Mouse (Mus musculus) cerebellum, adult 2 months (tissue): ENCODE data around the gene Tead3. TPM values are rescaled to one million over a fixed set of nuclear protein-coding genes. Genes with fewer than 3 reads are reported as not detected.

ENCODE experiments used
- DNase-seq, 2 experiments: peaks; one replicate each; pipeline ENCODE4 v3.0.0; 2021
- H3K27ac ChIP-seq: fragments of 200-500 bp; 2 replicates; pipeline ENCODE4 v1.5.1; 2012; ENCODE audit warnings: low read length, control low read depth, inconsistent platforms; ENCODE audit not compliant: insufficient read depth
- H3K27me3 ChIP-seq: fragments of 200-500 bp; 2 replicates; pipeline ENCODE4 v1.6.1; 2012; ENCODE audit warnings: inconsistent platforms, mild to moderate bottlenecking, low read length, moderate library complexity; ENCODE audit not compliant: control insufficient read depth, insufficient read depth
- H3K4me1 ChIP-seq: fragments of 200-500 bp; 2 replicates; pipeline ENCODE4 v1.6.1; 2011; ENCODE audit warnings: low read length; ENCODE audit not compliant: control insufficient read depth, insufficient read depth
- H3K4me3 ChIP-seq: fragments of 200-500 bp; replicated peaks from 2 replicates; pipeline ENCODE3; 2011; ENCODE audit warnings: mild to moderate bottlenecking, low read depth, low read length, control low read depth; ENCODE audit not compliant: insufficient read depth
- CTCF ChIP-seq: fragments of 200-500 bp; IDR thresholded peaks from 2 replicates; pipeline ENCODE4 v1.5.1; 2011; ENCODE audit warnings: low read depth, mild to moderate bottlenecking, control low read depth, low read length, moderate library complexity, borderline replicate concordance; ENCODE audit not compliant: insufficient read depth
- POLR2A ChIP-seq: fragments of 200-500 bp; IDR thresholded peaks from 2 replicates; pipeline ENCODE4 v1.6.1; 2011; ENCODE audit warnings: low read length, control low read depth, borderline replicate concordance; ENCODE audit not compliant: insufficient read depth
- WGBS: fragments of 180-500 bp; shearing (Covaris S2); methylation state at CpG from one replicate; pipeline ENCODE4 v1.1.7; 2018; 5-methylcytosine and 5-hydroxymethylcytosine counted together
- polyA plus RNA-seq: library from polyadenylated mRNA; depleted of rRNA; stranded (reverse); fragments of >200 nt; gene quantifications from 2 replicates; pipeline ENCODE4 v1.2.3, GENCODE M21; 2012

Gene Tead3
- polyA plus RNA-seq, 1 experiment: 3.2 TPM

DNA sequence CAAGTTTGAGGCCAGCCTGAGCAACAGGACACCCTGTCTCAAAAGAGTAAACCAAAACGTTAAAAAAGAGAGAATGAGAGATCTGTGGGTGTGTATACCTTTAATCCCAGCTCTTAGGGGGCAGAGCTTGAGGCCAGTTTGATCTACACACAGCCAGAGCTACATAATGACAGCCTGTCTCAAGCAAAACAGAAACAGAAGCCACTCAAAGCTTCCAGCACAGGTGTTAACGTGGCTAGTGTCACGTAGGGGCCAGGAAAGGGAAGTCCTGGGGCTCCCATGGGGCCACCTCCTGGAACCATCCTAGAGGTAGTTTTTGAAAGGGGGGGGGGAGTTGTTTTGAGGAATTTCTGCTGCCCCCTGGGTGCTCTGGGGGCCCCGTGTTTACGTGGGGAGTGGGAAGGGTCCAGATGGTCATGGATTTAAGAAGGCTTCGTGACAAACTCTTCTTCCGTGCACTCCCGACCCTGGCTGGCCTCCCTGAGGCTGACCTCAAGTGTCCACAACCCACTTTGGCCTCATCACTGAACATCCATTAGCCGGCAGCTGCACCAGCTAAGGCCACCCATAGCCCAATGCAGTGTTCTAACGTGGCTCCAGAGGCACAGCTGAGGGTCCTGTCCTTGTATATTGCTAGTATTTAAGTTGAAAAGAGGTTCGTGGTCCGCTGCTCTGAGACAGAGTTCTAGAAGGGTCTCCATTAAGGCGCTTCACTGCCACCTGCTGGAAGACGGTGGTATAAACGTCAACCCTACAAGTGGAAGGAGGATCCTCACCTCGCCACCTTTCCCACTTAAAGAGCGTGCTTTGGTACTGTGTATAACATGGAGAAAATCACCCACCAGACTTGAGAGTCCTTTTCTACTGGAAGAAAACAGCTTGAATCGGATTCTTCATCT, 42.1 kb downstream of the Tead3 start:
- no peak overlapping the region for H3K4me3 ChIP-seq
- no peak overlapping the region for H3K27ac ChIP-seq
- no peaks in the 10 kb centered on the region for H3K4me1 ChIP-seq
- TF ChIP-seq CTCF (peak; percentile 92), POLR2A (no peak)
- DNase-seq: peak; percentile 73 to 87
- no peaks in the 10 kb centered on the region for H3K27me3 ChIP-seq
- 10% methylated on average over 18 of the region's 18 CpGs for WGBS

DNA sequence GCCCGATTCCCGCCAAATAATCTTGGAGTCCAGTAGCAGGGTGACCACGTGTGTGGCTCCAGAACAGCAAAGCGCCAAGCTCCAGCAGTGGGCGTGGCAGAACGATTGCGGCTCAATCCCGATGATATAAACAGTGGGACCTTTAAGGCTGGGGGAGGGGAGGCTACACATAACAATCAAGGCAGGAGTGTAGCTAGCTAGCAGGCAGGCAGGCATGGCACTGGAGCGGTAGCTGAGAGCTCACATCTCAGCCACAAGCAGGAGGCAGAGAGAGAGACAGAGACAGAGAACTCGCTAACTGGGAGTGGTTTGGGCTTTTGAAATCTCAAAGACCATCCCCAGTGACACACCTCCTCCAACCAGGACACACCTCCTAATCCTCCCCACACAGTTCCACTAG, 45.4 kb downstream of the Tead3 start:
- Histone ChIP-seq H3K27me3 (no peaks in the 10 kb centered on the region), H3K4me3 (no peak overlapping the region), H3K4me1 (peaks cover 6% of the 10 kb centered on the region), H3K27ac (no peak overlapping the region)
- no peak for TF ChIP-seq POLR2A
- no peak for TF ChIP-seq CTCF
- 49% methylated on average over 10 of the region's 10 CpGs for WGBS
- DNase-seq: no peak

DNA sequence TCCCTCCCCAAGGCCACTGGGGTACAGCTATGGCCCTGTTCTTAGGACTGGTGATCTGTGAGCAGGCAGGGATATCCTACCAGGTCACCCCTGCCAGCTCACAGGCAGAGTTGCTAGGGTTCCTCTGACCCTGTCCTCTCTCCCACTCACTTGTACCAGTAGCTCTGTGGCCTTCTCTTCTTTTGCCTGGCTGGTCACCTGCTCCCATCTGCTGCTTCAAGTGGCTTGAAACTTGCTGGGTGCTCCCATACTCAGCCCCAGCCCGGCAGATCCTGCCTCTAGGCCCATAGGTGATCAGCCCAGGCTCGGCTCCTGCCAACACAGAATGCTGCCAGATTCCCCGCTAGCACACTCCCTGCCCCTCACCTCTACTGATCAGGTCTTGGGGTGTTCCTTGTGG, 49.8 kb downstream of the Tead3 start:
- Histone ChIP-seq H3K27ac (no peak overlapping the region), H3K4me3 (no peak overlapping the region), H3K4me1 (peaks cover 9% of the 10 kb centered on the region), H3K27me3 (no peaks in the 10 kb centered on the region)
- no peak for DNase-seq
- 32% methylated on average over 3 of the region's 3 CpGs for WGBS
- TF ChIP-seq POLR2A (no peak), CTCF (no peak)

DNA sequence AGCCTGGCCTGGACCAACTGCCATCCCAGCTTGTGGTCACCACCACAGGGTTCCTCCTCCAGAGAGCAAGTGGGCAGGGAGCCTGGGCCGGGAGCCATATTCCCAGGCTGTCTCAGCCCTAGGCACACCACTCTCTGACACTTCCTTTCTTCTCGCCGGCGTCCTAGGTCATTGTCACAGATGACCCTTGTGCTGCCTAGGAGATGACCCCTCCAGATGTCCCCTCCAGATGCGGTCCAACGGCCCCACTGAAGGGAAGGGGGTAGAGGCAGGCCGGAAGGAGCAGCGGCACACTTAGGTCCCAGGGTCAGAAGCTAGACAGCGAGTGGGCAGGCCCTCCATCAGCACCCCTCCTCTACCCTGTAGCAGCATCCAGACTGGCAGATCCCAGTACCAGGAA, 50.3 kb downstream of the Tead3 start:
- no peak overlapping the region for H3K27ac ChIP-seq
- no peak for DNase-seq
- WGBS: 31% methylated on average over 9 of the region's 9 CpGs
- no peak for TF ChIP-seq POLR2A
- no peak for TF ChIP-seq CTCF
- peaks cover 9% of the 10 kb centered on the region for H3K4me1 ChIP-seq
- H3K27me3 ChIP-seq: no peaks in the 10 kb centered on the region
- no peak overlapping the region for H3K4me3 ChIP-seq

DNA sequence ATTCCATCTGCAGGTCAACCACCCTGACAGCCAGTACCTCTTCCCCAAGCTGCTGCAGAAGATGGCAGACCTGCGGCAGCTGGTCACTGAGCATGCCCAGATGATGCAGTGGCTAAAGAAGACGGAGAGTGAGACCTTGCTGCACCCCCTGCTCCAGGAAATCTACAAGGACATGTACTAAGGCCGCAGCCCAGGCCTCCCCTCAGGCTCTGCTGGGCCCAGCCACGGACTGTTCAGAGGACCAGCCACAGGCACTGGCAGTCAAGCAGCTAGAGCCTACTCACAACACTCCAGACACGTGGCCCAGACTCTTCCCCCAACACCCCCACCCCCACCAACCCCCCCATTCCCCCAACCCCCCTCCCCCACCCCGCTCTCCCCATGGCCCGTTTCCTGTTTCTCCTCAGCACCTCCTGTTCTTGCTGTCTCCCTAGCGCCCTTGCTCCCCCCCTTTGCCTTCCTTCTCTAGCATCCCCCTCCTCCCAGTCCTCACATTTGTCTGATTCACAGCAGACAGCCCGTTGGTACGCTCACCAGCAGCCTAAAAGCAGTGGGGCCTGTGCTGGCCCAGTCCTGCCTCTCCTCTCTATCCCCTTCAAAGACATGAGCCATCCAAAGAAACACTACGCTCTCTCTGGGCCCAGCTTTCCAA, 50.8 kb downstream of the Tead3 start:
- WGBS: 55% methylated on average over 11 of the region's 11 CpGs
- peaks cover 9% of the 10 kb centered on the region for H3K4me1 ChIP-seq
- TF ChIP-seq POLR2A: no peak
- TF ChIP-seq CTCF: no peak

DNA sequence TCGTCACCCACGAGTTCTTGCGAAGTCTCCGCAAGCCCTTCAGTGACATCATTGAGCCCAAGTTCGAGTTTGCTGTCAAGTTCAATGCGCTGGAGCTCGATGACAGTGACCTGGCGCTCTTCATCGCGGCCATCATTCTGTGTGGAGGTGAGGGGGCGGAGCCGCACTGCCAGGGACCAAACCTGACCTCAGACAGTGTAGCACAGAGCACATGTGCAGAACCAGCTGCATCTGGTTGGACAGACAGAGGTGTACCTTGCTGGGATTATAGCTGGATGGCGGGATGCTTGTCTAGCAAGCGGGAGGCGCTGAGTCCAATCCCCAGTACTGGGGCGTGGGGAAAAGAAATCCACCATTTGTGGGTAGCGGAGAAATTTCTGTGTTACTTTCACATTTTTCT, 51.7 kb downstream of the Tead3 start:
- H3K27me3 ChIP-seq: no peaks in the 10 kb centered on the region
- H3K4me1 ChIP-seq: peaks cover 9% of the 10 kb centered on the region
- DNase-seq: no peak
- H3K4me3 ChIP-seq: no peak overlapping the region
- 97% methylated on average over 17 of the region's 17 CpGs for WGBS
- TF ChIP-seq CTCF (no peak), POLR2A (no peak)
- no peak overlapping the region for H3K27ac ChIP-seq

More for the DNA sequence above, 50.8 kb downstream of the Tead3 start:
- DNase-seq: no peak
- H3K4me3 ChIP-seq: no peak overlapping the region
- no peak overlapping the region for H3K27ac ChIP-seq
- no peaks in the 10 kb centered on the region for H3K27me3 ChIP-seq

DNA sequence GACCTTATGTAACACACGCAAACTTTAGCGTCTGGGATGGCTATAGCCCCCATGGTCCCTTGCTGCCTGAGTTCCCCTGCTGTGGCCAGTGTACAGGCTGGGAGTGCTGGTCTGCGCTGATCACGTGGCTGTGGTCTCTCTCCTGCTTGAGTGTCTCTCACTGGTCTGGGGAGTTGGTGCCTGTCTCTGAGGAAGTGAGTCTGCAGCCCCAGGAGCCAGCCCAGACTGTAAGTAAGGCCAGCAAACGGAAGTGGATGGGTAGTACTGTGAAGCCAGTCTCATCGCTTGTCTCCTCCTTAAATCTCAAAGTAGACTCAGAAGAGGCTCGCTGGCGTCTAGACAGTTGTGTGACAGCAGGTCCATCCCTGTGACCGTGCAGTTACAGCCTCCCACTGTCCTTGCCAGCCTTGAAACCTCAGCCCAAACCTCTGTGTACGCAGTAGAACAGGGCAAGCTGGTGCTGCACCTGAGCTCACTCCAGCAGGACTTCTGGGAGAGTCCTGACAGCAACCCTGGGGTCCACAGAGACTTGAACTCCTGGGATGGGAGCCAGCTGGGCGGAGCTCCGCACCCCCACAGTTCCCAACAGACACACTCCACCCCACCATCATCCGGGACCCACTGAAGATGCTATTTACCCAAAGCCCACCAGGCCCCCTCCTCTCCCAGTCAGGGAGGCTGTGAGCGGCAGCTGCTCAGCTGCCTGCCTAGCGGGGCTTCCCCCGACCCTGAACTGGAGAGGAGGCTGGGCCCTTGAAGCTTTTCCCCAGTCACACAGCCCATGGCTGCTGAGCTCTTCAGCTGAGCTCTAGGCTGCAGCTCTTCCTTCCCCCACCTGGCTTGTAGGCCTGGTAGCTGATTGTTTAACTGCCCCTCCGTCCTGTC, 55.9 kb downstream of the Tead3 start:
- H3K4me3 ChIP-seq: no peak overlapping the region
- DNase-seq: no peak
- H3K27me3 ChIP-seq: no peaks in the 10 kb centered on the region
- H3K27ac ChIP-seq: no peak overlapping the region
- 53% methylated on average over 17 of the region's 17 CpGs for WGBS
- H3K4me1 ChIP-seq: no peaks in the 10 kb centered on the region
- TF ChIP-seq POLR2A: no peak
- no peak for TF ChIP-seq CTCF

DNA sequence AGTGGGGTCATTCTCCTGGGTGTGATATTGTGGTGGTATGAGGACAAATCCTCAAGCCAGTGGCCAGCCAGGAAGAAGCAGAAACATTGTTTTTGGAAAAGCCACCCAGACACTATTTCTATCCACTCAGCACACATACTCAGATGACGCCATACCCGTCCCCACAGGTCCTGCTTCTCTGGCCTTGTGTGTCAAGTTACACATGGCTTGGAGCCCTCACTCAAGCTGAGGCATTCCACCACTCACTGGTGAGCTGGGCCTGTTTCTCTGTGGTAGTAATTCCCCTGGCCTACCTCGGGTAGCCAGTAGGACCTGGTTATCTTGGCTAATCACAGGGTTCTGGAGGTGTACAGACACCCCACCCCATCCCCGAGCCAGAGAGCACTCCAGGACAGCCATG, 56.9 kb downstream of the Tead3 start:
- DNase-seq: no peak
- Histone ChIP-seq H3K27me3 (no peaks in the 10 kb centered on the region), H3K4me3 (no peak overlapping the region), H3K27ac (no peak overlapping the region), H3K4me1 (no peaks in the 10 kb centered on the region)
- WGBS: 84% methylated on average over 4 of the region's 4 CpGs
- TF ChIP-seq POLR2A: no peak
- no peak for TF ChIP-seq CTCF
